Mouse (Mus musculus) thymus, postnatal 36 days (tissue): ENCODE measurements at regions not wholly inside any gene's neighbourhood (a gene's known extent, or its start where the extent isn't known, plus 50 kb on each side); places are given as distances from the start of the nearest gene placed in this dataset.

Experiments
- DNase-seq, 2 experiments: peaks; one replicate each; pipeline ENCODE4 v3.0.0; 2022; ENCODE audit warnings: mixed read lengths in 2 of 2

GRCm38 (mm10) chr17:22795213-22795612, 71.7 kb downstream of the Zfp945 start:
- no peak for DNase-seq

GRCm38 (mm10) chr17:22784481-22784880, 82.5 kb downstream of the Zfp945 start:
- no peak for DNase-seq

- no peak for DNase-seq
Measured at GRCm38 (mm10) chr17:22745736-22746135, 121.2 kb downstream of the Zfp945 start.

- DNase-seq: peak; percentile 53 to 58
Measured at GRCm38 (mm10) chr17:22739581-22740178, 127.3 kb downstream of the Zfp945 start.

GRCm38 (mm10) chr17:22739173-22739572, 127.8 kb downstream of the Zfp945 start:
- no peak for DNase-seq

- no peak for DNase-seq
Measured at GRCm38 (mm10) chr17:22736360-22736759, 130.6 kb downstream of the Zfp945 start.
